Mouse (Mus musculus) liver, embryonic 13.5 days (tissue): Measurements from ENCODE around the gene Unc5b. TPM values are rescaled to one million over a fixed set of nuclear protein-coding genes. Genes with fewer than 3 reads are reported as not detected.
"Not testable (repeated sequence)": the region's sequence is repeated elsewhere in the genome, so short reads cannot be mapped to it uniquely, and the experiment has no call there.

Experiments used
- ATAC-seq: fragments of 200-750 bp; cut with Nextera tagmentation; 2 replicates; pipeline ENCODE4 v1.8.0; 2017; ENCODE audit warnings: low read depth, mild to moderate bottlenecking, moderate number of reproducible peaks, moderate library complexity
- DNase-seq: peaks from one replicate; pipeline ENCODE4 v3.0.0; 2022
- H3K27ac ChIP-seq: fragments of 300-500 bp; sonication (generic); 2 replicates; pipeline ENCODE4 v1.5.1; 2015; ENCODE audit warnings: moderate library complexity, mild to moderate bottlenecking, inconsistent platforms
- H3K27me3 ChIP-seq: fragments of 300-500 bp; sonication (generic); 2 replicates; pipeline ENCODE4 v1.6.1; 2015; ENCODE audit warnings: mild to moderate bottlenecking, inconsistent platforms
- H3K36me3 ChIP-seq: fragments of 300-500 bp; sonication (generic); 2 replicates; pipeline ENCODE4 v1.6.1; 2015; ENCODE audit warnings: mild to moderate bottlenecking, inconsistent platforms
- H3K4me1 ChIP-seq: fragments of 300-500 bp; sonication (generic); replicated peaks from 2 replicates; pipeline ENCODE4 v1.6.1; 2015; ENCODE audit warnings: inconsistent platforms
- H3K4me2 ChIP-seq: fragments of 300-500 bp; sonication (generic); 2 replicates; pipeline ENCODE4 v1.6.1; 2015; ENCODE audit warnings: inconsistent platforms, mild to moderate bottlenecking, moderate library complexity
- H3K4me3 ChIP-seq: fragments of 300-500 bp; sonication (generic); replicated peaks from 2 replicates; pipeline ENCODE4 v1.5.1; 2015; ENCODE audit warnings: mild to moderate bottlenecking, inconsistent platforms
- H3K9ac ChIP-seq: fragments of 300-500 bp; sonication (generic); 2 replicates; pipeline ENCODE4 v1.6.1; 2015; ENCODE audit warnings: mild to moderate bottlenecking, inconsistent platforms
- H3K9me3 ChIP-seq: fragments of 300-500 bp; sonication (generic); replicated peaks from 2 replicates; pipeline ENCODE4 v1.6.1; 2016; ENCODE audit warnings: inconsistent platforms
- WGBS: fragments of 180-500 bp; shearing (Covaris S2); methylation state at CpG from one replicate; pipeline ENCODE4 v1.1.7; 2015; ENCODE audit not compliant: insufficient replicate concordance; 5-methylcytosine and 5-hydroxymethylcytosine counted together
- polyA plus RNA-seq: library from polyadenylated mRNA; unstranded; fragments of >200 nt; fragmentation: Nextera tagmentation; extraction: Ambion mirVana; gene quantifications from 2 replicates; pipeline ENCODE4 v1.2.1, GENCODE M21; 2015

Unc5b gene
- polyA plus RNA-seq, 1 experiment from 2014 or later: 0.52 TPM

DNA sequence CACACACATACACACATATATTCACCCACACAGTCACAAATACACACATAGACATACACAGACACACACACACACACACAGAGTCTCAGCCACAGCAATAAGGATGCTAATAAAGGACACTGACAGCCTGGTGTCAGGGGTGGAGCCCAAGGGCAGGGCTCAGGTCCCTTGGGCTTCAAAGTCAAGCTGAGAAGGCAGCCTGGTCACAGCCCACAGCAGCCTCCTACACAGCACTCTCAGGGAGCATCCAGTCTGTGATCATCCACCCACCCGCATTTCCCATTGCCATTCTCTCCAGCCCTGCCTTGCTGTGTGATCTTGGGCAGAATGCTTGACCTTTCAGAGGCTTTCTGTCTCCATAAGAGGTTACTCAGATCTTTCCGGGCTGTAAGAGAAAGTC lies 84.9 kb downstream of the Unc5b start:
- ATAC-seq (no peak), DNase-seq (no peak)
- Histone ChIP-seq H3K4me1 (peaks cover 8% of the 10 kb centered on the region), H3K36me3 (no peaks in the 10 kb centered on the region; the same call in 1 of the 2 replicates), H3K9me3 (no peaks in the 10 kb centered on the region), H3K27me3 (no peaks in the 10 kb centered on the region), H3K4me3 (no peak overlapping the region), H3K4me2 (no peak overlapping the region), H3K27ac (no peak overlapping the region), H3K9ac (no peak overlapping the region)
- WGBS: 67% methylated on average over 2 of the region's 2 CpGs

DNA sequence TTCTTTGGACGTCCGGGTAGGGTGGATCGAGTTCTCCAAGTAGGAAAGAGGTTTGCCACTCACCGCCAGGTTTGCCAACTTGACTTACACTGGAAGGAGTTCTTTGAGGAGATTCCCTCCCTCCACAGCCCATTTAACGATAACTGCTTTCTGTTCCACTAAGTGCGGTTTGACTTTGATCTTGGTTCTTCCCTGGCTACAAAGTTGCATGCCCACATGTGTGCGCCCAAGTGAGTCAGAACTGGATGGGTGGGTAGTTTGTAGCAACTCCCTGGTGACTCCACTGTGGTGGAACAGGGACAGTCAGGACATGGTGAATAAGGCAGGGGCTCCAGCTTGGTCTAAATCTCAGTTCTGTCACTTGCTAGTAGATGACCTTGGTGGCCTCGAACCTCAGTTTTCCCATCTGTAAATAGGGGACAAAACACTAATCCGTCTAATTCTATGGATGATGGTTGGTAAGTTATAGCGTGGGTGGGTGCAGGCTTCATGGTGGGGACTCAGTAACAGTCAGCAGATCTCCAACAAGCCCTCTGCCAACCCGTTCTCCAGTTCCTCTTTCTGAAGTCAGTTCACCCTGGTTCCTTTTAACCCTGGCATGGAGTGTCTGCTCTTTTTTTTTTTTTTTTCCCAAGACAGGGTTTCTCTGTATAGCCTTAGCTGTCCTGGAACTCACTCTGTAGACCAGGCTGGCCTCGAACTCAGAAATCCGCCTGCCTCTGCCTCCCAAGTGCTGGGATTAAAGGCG lies 86.7 kb downstream of the Unc5b start:
- H3K36me3 ChIP-seq: no peaks in the 10 kb centered on the region; the same call in 1 of the 2 replicates
- 69% methylated on average over 14 of the region's 14 CpGs for WGBS
- peaks cover 5% of the 10 kb centered on the region; the same call in 1 of the 2 replicates for H3K4me1 ChIP-seq
- ATAC-seq (no peak), DNase-seq (no peak)
- H3K27ac ChIP-seq: no peak overlapping the region
- no peaks in the 10 kb centered on the region for H3K9me3 ChIP-seq
- H3K9ac ChIP-seq: no peak overlapping the region
- no peak overlapping the region for H3K4me2 ChIP-seq
- no peaks in the 10 kb centered on the region for H3K27me3 ChIP-seq
- no peak overlapping the region for H3K4me3 ChIP-seq

DNA sequence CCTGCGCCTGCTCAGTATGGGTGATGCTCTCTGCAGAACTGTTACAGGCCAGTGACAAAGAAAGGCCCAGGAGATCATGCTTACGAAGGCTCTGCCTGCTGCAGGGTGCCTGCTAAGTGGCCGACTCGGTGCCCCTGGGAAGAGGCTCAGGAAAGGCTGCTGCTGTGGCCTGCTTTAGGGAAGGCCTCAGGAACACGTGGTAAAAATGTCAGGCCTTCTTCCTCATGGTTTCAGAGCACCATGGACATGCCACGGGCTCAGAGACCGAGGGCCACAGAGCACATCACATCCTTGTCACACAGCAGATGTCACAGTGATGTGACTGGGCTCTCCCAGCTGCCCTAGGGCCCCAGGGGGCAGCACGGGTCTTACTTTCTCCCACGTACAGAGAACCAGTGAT lies 87.7 kb downstream of the Unc5b start:
- ATAC-seq: no peak
- H3K27ac ChIP-seq: no peak overlapping the region
- H3K4me1 ChIP-seq: peaks cover 5% of the 10 kb centered on the region; the same call in 1 of the 2 replicates
- no peak for DNase-seq
- no peaks in the 10 kb centered on the region for H3K27me3 ChIP-seq
- H3K9ac ChIP-seq: no peak overlapping the region
- H3K4me3 ChIP-seq: no peak overlapping the region
- H3K4me2 ChIP-seq: no peak overlapping the region
- 57% methylated on average over 9 of the region's 9 CpGs for WGBS
- H3K36me3 ChIP-seq: no peaks in the 10 kb centered on the region; the same call in 1 of the 2 replicates
- H3K9me3 ChIP-seq: no peaks in the 10 kb centered on the region

DNA sequence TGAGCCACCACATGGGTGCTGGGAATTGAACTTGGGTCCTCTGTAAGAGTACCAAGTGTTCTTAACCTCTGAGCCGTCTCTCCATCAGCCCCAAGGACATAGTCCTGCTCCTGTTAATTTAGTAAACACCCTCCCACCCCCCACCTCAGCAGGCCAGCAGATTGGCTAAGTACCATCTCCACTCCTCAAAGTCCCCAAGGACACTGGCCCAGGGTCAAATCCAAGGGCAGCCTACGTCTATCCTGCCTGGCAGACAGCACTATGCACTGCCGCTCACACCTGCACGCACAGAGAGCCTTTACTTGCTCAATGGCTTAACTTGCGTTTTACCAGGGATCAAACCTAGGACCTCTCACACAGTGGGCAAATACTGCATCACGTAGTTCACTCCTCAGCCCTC lies 88.4 kb downstream of the Unc5b start:
- no peak overlapping the region for H3K4me2 ChIP-seq
- no peaks in the 10 kb centered on the region for H3K27me3 ChIP-seq
- 78% methylated on average over 6 of the region's 6 CpGs for WGBS
- no peak overlapping the region for H3K4me3 ChIP-seq
- peaks cover 5% of the 10 kb centered on the region; the same call in 1 of the 2 replicates for H3K4me1 ChIP-seq
- no peak overlapping the region for H3K9ac ChIP-seq
- no peak overlapping the region for H3K27ac ChIP-seq
- no peaks in the 10 kb centered on the region; the same call in 1 of the 2 replicates for H3K36me3 ChIP-seq
- no peak for ATAC-seq
- no peak for DNase-seq
- H3K9me3 ChIP-seq: no peaks in the 10 kb centered on the region

DNA sequence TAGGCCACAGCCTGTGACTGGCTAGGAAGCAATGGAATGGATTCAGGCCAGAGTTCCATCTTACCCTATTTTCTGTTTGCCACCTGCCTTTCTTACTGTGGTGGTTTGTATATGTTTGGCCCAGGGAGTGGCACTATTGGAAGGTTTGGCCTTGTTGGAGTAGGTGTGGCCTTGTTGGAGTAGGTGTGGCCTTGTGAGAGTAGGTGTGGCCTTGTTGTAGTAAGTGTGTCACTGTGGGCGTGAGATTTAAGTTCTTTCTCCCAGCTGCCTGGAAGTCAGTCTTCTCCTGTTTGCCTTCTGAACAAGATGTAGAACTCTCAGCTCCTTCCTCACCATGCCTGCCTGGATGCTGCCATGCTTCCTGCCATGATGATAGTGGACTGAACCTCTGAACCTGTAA lies 89.1 kb downstream of the Unc5b start:
- H3K4me3 ChIP-seq, H3K9me3 ChIP-seq, ATAC-seq, H3K4me2 ChIP-seq, H3K27me3 ChIP-seq, H3K4me1 ChIP-seq, DNase-seq, H3K9ac ChIP-seq, H3K27ac ChIP-seq, H3K36me3 ChIP-seq: not testable (repeated sequence)
- WGBS: 59% methylated on average over 1 of the region's 1 CpGs

DNA sequence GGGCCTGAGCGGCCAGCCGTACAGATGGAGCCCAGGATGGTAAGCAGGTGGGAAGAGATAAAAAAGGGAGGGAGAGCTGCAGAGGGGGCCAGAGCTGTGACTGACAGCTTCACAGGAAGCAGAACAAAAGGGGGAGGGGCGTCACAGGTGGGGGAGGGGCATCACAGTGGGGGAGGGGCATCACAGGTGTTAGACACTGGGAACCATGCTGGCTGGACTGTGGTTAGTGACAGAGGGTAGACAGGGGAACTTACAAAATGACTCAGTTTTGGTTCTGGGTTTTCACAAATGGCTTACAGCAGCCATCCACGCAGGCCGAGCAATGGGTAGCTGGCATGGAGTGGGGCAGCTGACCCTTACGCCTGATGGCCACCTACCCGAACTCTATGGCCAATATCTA lies 89.9 kb downstream of the Unc5b start:
- DNase-seq (no peak), ATAC-seq (no peak)
- no peaks in the 10 kb centered on the region for H3K27me3 ChIP-seq
- H3K4me3 ChIP-seq: no peak overlapping the region
- no peaks in the 10 kb centered on the region; the same call in 1 of the 2 replicates for H3K36me3 ChIP-seq
- no peaks in the 10 kb centered on the region; the same call in 1 of the 2 replicates for H3K4me1 ChIP-seq
- no peak overlapping the region for H3K9ac ChIP-seq
- WGBS: 59% methylated on average over 7 of the region's 7 CpGs
- H3K27ac ChIP-seq: no peak overlapping the region
- no peak overlapping the region for H3K4me2 ChIP-seq
- no peaks in the 10 kb centered on the region for H3K9me3 ChIP-seq

DNA sequence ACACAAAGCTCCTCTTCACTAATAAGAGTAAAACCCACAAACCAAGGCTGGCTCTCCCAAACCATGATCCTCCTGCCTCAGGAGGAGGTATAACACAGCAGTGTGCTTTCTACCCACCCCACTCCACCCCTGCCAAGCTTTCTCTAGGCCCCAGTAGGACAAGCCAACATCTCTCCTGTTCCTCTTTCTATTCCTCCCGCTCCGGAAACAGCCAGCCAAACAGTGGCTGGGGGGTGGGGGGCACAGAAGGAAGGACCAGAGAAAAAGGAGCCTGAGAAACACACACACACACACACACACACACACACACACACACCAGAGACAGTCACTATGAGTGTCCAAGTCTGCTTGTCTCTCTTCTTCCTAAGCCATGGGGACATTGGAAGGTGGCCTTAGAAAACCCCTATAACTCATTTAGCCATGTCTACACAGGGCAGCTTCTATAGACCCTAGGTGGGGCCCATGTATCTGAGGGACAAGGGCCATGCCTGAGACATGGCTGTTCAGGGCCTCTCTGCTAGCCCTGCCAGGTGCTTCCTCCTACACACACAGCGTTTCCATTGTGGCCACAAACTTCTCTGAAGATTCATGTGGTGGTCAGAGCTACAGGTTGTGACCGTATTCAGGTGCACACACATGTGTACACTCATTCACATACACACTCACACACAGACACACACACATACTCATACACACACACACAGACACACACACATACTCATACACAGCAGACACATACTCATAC lies 91.6 kb downstream of the Unc5b start:
- Histone ChIP-seq H3K4me3 (no peak overlapping the region), H3K9ac (no peak overlapping the region), H3K27ac (no peak overlapping the region), H3K4me2 (no peak overlapping the region), H3K27me3 (no peaks in the 10 kb centered on the region), H3K36me3 (no peaks in the 10 kb centered on the region; the same call in 1 of the 2 replicates), H3K4me1 (no peaks in the 10 kb centered on the region; the same call in 1 of the 2 replicates), H3K9me3 (no peaks in the 10 kb centered on the region)
- 39% methylated on average over 4 of the region's 4 CpGs for WGBS
- DNase-seq (no peak), ATAC-seq (0 out of 2 replicates have a peak, but pooled peaks have one; percentile 23)

DNA sequence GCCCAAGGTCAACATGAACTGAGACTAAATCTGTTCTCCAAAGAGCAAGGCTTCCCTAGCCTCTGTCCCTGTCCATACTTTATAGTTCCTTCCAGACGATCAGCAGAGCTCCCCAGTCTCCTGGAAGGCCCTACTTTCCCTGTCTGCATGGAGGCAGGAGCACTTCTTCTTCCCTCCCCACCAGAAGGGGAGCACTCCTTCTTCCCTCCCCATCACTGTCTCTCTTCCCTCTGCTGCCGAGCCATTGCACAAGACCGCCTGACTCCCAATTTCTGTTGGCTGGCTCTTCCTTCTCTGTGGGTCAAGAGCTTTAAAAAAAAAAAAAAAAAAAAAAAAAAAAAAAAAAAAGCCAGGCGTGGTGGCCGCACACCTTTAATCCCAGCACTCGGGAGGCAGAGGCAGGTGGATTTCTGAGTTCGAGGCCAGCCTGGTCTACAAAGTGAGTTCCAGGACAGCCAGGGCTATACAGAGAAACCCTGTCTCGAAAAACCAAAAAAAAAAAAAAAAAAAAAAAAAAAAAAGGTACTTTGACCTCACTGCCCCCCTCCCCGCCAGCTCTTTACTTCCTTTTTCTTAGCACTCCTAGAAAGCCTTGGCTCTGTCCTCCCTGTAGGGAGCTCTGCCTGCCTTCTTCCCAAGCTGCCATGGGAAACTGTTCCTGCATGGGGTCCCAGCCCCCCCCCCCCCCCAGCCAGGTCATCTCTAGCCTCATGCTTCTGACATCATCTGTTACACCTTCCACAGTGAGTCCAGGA lies 93.3 kb downstream of the Unc5b start:
- no peak for DNase-seq
- Histone ChIP-seq H3K4me2 (no peak overlapping the region), H3K36me3 (no peaks in the 10 kb centered on the region; the same call in 1 of the 2 replicates), H3K27me3 (no peaks in the 10 kb centered on the region), H3K9me3 (no peaks in the 10 kb centered on the region), H3K4me1 (peaks cover 12% of the 10 kb centered on the region), H3K27ac (no peak overlapping the region), H3K4me3 (no peak overlapping the region), H3K9ac (no peak overlapping the region)
- WGBS: 41% methylated on average over 8 of the region's 9 CpGs
- no peak for ATAC-seq

DNA sequence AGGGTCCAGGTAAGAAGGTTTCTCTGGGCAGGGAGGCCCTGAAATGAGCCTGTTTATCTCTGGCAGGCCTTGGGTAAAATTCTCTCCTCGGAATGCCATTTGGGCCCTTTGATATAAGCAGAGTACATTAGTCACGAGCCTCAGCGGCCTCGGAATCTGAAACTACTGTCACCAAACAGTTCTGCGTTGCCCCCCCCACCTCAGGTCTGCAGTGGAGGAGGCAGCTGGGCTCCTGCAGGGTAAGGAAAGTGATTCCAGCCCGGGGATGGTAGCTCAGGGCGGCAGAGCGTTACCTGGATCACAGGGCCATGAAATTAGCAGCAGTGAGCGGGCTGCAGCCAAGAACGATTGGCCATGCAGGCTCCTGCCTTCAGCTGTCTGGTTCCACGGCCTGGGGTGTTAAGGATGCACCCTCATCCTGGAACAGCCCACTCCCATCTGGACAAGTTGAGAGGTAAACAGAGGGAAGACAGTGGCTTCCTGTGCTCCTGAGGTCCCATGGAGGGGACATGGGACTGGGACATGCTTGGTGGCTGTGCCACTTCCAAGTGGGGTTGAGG lies 94.1 kb downstream of the Unc5b start:
- no peak overlapping the region for H3K9ac ChIP-seq
- no peak overlapping the region for H3K4me3 ChIP-seq
- WGBS: 76% methylated on average over 11 of the region's 11 CpGs
- DNase-seq: no peak
- ATAC-seq: no peak
- H3K27ac ChIP-seq: no peak overlapping the region
- H3K4me1 ChIP-seq: peaks cover 12% of the 10 kb centered on the region
- no peaks in the 10 kb centered on the region for H3K27me3 ChIP-seq
- H3K4me2 ChIP-seq: no peak overlapping the region
- no peaks in the 10 kb centered on the region for H3K9me3 ChIP-seq
- no peaks in the 10 kb centered on the region; the same call in 1 of the 2 replicates for H3K36me3 ChIP-seq

DNA sequence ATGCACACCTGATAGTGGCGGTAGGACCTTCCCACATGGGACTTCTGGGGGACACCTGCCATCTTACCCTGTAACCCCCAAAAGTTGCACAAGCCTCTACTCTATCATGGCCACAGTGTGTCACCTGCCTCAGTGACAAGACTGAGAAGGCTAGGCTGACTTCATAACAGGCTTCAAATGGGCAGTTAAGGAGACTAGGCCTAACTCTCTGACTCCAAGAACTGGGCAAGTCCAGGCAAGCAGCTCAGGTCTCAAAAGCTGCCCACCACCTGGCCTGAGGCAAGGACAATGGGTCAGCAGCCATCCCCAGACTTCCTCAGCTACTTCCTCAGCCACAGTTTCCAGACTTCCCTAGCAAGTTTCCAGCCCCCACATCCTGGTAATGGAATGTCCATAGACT lies 95.6 kb downstream of the Unc5b start:
- Histone ChIP-seq H3K27me3 (no peaks in the 10 kb centered on the region), H3K9me3 (no peaks in the 10 kb centered on the region), H3K4me3 (no peak overlapping the region), H3K4me2 (no peak overlapping the region), H3K27ac (no peak overlapping the region), H3K4me1 (peaks cover 12% of the 10 kb centered on the region), H3K9ac (no peak overlapping the region), H3K36me3 (no peaks in the 10 kb centered on the region)
- ATAC-seq: no peak
- DNase-seq: no peak
- 92% methylated on average over 1 of the region's 1 CpGs for WGBS

DNA sequence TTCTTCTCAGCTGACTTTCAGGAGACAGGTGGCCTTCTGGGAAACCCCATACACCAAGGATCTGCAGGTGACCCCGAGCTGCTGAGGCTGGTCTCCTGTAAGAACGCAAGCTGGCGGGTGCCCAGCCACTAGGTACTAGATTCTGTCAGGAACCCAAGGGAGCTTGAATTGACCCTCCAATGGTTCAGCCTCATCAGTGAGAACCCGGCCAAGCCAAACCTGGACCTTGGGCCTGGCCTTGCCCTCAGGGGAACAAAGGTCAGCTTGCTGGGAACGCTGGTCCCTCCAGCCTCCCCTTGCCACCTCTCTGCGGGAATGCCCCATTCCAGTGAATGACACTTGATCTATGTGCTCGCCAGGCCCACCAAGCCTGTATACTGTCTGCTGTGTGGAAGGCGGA lies 97.9 kb downstream of the Unc5b start:
- H3K4me2 ChIP-seq: no peak overlapping the region
- no peak for DNase-seq
- no peak overlapping the region for H3K4me3 ChIP-seq
- H3K4me1 ChIP-seq: peaks cover 18% of the 10 kb centered on the region
- no peaks in the 10 kb centered on the region for H3K36me3 ChIP-seq
- no peaks in the 10 kb centered on the region for H3K9me3 ChIP-seq
- H3K27ac ChIP-seq: no peak overlapping the region
- H3K9ac ChIP-seq: no peak overlapping the region
- no peak for ATAC-seq
- no peaks in the 10 kb centered on the region for H3K27me3 ChIP-seq
- WGBS: 61% methylated on average over 8 of the region's 8 CpGs
